Mouse (Mus musculus) neural tube, embryonic 15.5 days (tissue): ENCODE measurements at regions not wholly inside any gene's neighbourhood (a gene's known extent, or its start where the extent isn't known, plus 50 kb on each side); places are given as distances from the start of the nearest gene placed in this dataset.
A peak's percentile ranks its signal among the peaks of the same experiment; 100 is the strongest.

Source experiments
- ATAC-seq: fragments of 200-750 bp; cut with Nextera tagmentation; 2 replicates; pipeline ENCODE4 v1.8.0; 2017; ENCODE audit warnings: mild to moderate bottlenecking, moderate TSS enrichment, moderate library complexity; ENCODE audit not compliant: low FRiP score
- H3K27ac ChIP-seq: fragments of 300-500 bp; sonication (generic); replicated peaks from 2 replicates; pipeline ENCODE4 v1.5.1; 2015; ENCODE audit warnings: mild to moderate bottlenecking, inconsistent platforms
- H3K27me3 ChIP-seq: fragments of 300-500 bp; sonication (generic); replicated peaks from 2 replicates; pipeline ENCODE4 v1.6.1; 2015; ENCODE audit warnings: inconsistent platforms
- H3K36me3 ChIP-seq: fragments of 300-500 bp; sonication (generic); 2 replicates; pipeline ENCODE4 v1.6.1; 2015; ENCODE audit warnings: inconsistent platforms
- H3K4me1 ChIP-seq: fragments of 300-500 bp; sonication (generic); 2 replicates; pipeline ENCODE4 v1.6.1; 2015; ENCODE audit warnings: inconsistent platforms
- H3K4me2 ChIP-seq: fragments of 300-500 bp; sonication (generic); 2 replicates; pipeline ENCODE4 v1.6.1; 2015; ENCODE audit warnings: inconsistent platforms, mild to moderate bottlenecking, moderate library complexity
- H3K4me3 ChIP-seq: fragments of 300-500 bp; sonication (generic); replicated peaks from 2 replicates; pipeline ENCODE4 v1.5.1; 2015; ENCODE audit warnings: mild to moderate bottlenecking, inconsistent platforms
- H3K9ac ChIP-seq: fragments of 300-500 bp; sonication (generic); replicated peaks from 2 replicates; pipeline ENCODE4 v1.6.1; 2015; ENCODE audit warnings: mild to moderate bottlenecking, inconsistent platforms
- H3K9me3 ChIP-seq: fragments of 300-500 bp; sonication (generic); replicated peaks from 2 replicates; pipeline ENCODE4 v1.6.1; 2016; ENCODE audit warnings: inconsistent platforms
- WGBS: fragments of 180-500 bp; shearing (Covaris S2); methylation state at CpG from one replicate; pipeline ENCODE4 v1.1.7; 2015; ENCODE audit warnings: mixed read lengths; 5-methylcytosine and 5-hydroxymethylcytosine counted together

GRCm38 (mm10) chr10:97054472-97054871 lies 424.9 kb upstream of the Dcn start:
- no peak for ATAC-seq
- Histone ChIP-seq H3K4me3 (no peak overlapping the region), H3K27me3 (no peaks in the 10 kb centered on the region), H3K36me3 (no peaks in the 10 kb centered on the region), H3K9ac (no peak overlapping the region), H3K9me3 (no peaks in the 10 kb centered on the region), H3K27ac (no peak overlapping the region), H3K4me2 (no peak overlapping the region), H3K4me1 (no peaks in the 10 kb centered on the region)
- 99% methylated on average over 3 of the region's 3 CpGs for WGBS

- WGBS: 49% methylated on average over 3 of the region's 3 CpGs
- Histone ChIP-seq H3K27ac (no peak overlapping the region), H3K4me2 (no peak overlapping the region), H3K36me3 (no peaks in the 10 kb centered on the region), H3K9me3 (no peaks in the 10 kb centered on the region), H3K4me1 (peaks cover 5% of the 10 kb centered on the region; the same call in 1 of the 2 replicates), H3K4me3 (no peak overlapping the region), H3K27me3 (no peaks in the 10 kb centered on the region), H3K9ac (no peak overlapping the region)
- ATAC-seq: no peak
Measured at GRCm38 (mm10) chr10:97061961-97062360, 417.4 kb upstream of the Dcn start.

GRCm38 (mm10) chr10:97064546-97064945 lies 414.9 kb upstream of the Dcn start:
- peaks cover 5% of the 10 kb centered on the region; the same call in 1 of the 2 replicates for H3K4me1 ChIP-seq

GRCm38 (mm10) chr10:97078022-97078473 lies 401.4 kb upstream of the Dcn start:
- ATAC-seq: no peak
- Histone ChIP-seq H3K36me3 (no peaks in the 10 kb centered on the region), H3K4me1 (no peaks in the 10 kb centered on the region), H3K4me3 (no peak overlapping the region), H3K9ac (no peak overlapping the region), H3K27me3 (no peaks in the 10 kb centered on the region), H3K27ac (no peak overlapping the region), H3K4me2 (no peak overlapping the region), H3K9me3 (no peaks in the 10 kb centered on the region)
- WGBS: 79% methylated on average over 5 of the region's 5 CpGs

More at GRCm38 (mm10) chr10:97064546-97064945, 414.9 kb upstream of the Dcn start:
- H3K36me3 ChIP-seq: no peaks in the 10 kb centered on the region
- no peak overlapping the region for H3K4me3 ChIP-seq
- H3K9ac ChIP-seq: no peak overlapping the region
- no peaks in the 10 kb centered on the region for H3K27me3 ChIP-seq
- no peaks in the 10 kb centered on the region for H3K9me3 ChIP-seq
- H3K4me2 ChIP-seq: no peak overlapping the region
- H3K27ac ChIP-seq: no peak overlapping the region
- ATAC-seq: no peak

GRCm38 (mm10) chr10:97079575-97079974 lies 399.8 kb upstream of the Dcn start:
- Histone ChIP-seq H3K9me3 (no peaks in the 10 kb centered on the region), H3K4me3 (no peak overlapping the region), H3K36me3 (no peaks in the 10 kb centered on the region), H3K4me2 (no peak overlapping the region), H3K27me3 (no peaks in the 10 kb centered on the region), H3K27ac (no peak overlapping the region), H3K4me1 (no peaks in the 10 kb centered on the region), H3K9ac (no peak overlapping the region)
- WGBS: 61% methylated on average over 6 of the region's 6 CpGs
- no peak for ATAC-seq

- no peaks in the 10 kb centered on the region for H3K4me1 ChIP-seq
- H3K4me2 ChIP-seq: no peak overlapping the region
- no peaks in the 10 kb centered on the region for H3K9me3 ChIP-seq
- no peak overlapping the region for H3K27ac ChIP-seq
- 58% methylated on average over 5 of the region's 5 CpGs for WGBS
- no peaks in the 10 kb centered on the region for H3K27me3 ChIP-seq
- H3K36me3 ChIP-seq: no peaks in the 10 kb centered on the region
- ATAC-seq: no peak
- no peak overlapping the region for H3K9ac ChIP-seq
- H3K4me3 ChIP-seq: no peak overlapping the region
Measured at GRCm38 (mm10) chr10:97087286-97087685, 392.1 kb upstream of the Dcn start.

GRCm38 (mm10) chr10:97090254-97090653 lies 389.2 kb upstream of the Dcn start:
- H3K9ac ChIP-seq: no peak overlapping the region
- no peaks in the 10 kb centered on the region for H3K36me3 ChIP-seq
- H3K4me2 ChIP-seq: no peak overlapping the region
- no peak overlapping the region for H3K27ac ChIP-seq
- WGBS: 38% methylated on average over 7 of the region's 7 CpGs
- no peaks in the 10 kb centered on the region for H3K4me1 ChIP-seq
- no peak for ATAC-seq
- H3K9me3 ChIP-seq: no peaks in the 10 kb centered on the region
- H3K27me3 ChIP-seq: no peaks in the 10 kb centered on the region
- H3K4me3 ChIP-seq: no peak overlapping the region

- Histone ChIP-seq H3K9ac (no peak overlapping the region), H3K4me1 (no peaks in the 10 kb centered on the region), H3K4me3 (no peak overlapping the region), H3K27ac (no peak overlapping the region), H3K9me3 (no peaks in the 10 kb centered on the region), H3K4me2 (no peak overlapping the region), H3K27me3 (no peaks in the 10 kb centered on the region), H3K36me3 (no peaks in the 10 kb centered on the region)
- WGBS: 15% methylated on average over 3 of the region's 3 CpGs
- no peak for ATAC-seq
Measured at GRCm38 (mm10) chr10:97093886-97094285, 385.5 kb upstream of the Dcn start.

- Histone ChIP-seq H3K4me1 (no peaks in the 10 kb centered on the region), H3K4me2 (no peak overlapping the region), H3K27me3 (no peaks in the 10 kb centered on the region), H3K9ac (no peak overlapping the region), H3K4me3 (no peak overlapping the region), H3K27ac (no peak overlapping the region), H3K36me3 (no peaks in the 10 kb centered on the region), H3K9me3 (no peaks in the 10 kb centered on the region)
- ATAC-seq: no peak
- WGBS: 72% methylated on average over 3 of the region's 3 CpGs
Measured at GRCm38 (mm10) chr10:97114501-97114900, 364.9 kb upstream of the Dcn start.

GRCm38 (mm10) chr10:97122693-97123092 lies 356.7 kb upstream of the Dcn start:
- Histone ChIP-seq H3K36me3 (no peaks in the 10 kb centered on the region), H3K9me3 (no peaks in the 10 kb centered on the region), H3K4me1 (no peaks in the 10 kb centered on the region), H3K27ac (no peak overlapping the region), H3K27me3 (no peaks in the 10 kb centered on the region), H3K4me3 (no peak overlapping the region), H3K4me2 (no peak overlapping the region), H3K9ac (no peak overlapping the region)
- ATAC-seq: no peak
- 55% methylated on average over 1 of the region's 1 CpGs for WGBS

GRCm38 (mm10) chr10:97141561-97141960 lies 337.8 kb upstream of the Dcn start:
- Histone ChIP-seq H3K36me3 (no peaks in the 10 kb centered on the region), H3K4me2 (no peak overlapping the region), H3K27me3 (no peaks in the 10 kb centered on the region), H3K9ac (no peak overlapping the region), H3K9me3 (no peaks in the 10 kb centered on the region), H3K27ac (no peak overlapping the region), H3K4me3 (no peak overlapping the region), H3K4me1 (no peaks in the 10 kb centered on the region)
- no peak for ATAC-seq
- WGBS: 70% methylated on average over 2 of the region's 2 CpGs

- ATAC-seq: peak; percentile 42; the same call in 1 of the 2 replicates
- H3K36me3 ChIP-seq: no peaks in the 10 kb centered on the region
Measured at GRCm38 (mm10) chr10:97158561-97159395, 320.6 kb upstream of the Dcn start.

More at GRCm38 (mm10) chr10:97158561-97159395, 320.6 kb upstream of the Dcn start:
- 22% methylated on average over 10 of the region's 11 CpGs for WGBS
- Histone ChIP-seq H3K27ac (peak overlapping the region; percentile 19; the same call in 1 of the 2 replicates), H3K9ac (no peak overlapping the region), H3K9me3 (no peaks in the 10 kb centered on the region), H3K4me3 (no peak overlapping the region), H3K4me2 (no peak overlapping the region), H3K4me1 (peaks cover 19% of the 10 kb centered on the region), H3K27me3 (no peaks in the 10 kb centered on the region)
